Mouse (Mus musculus) cerebellum, adult 11 months (tissue): ENCODE results near the gene Atxn7l1.
A peak's percentile ranks its signal among the peaks of the same experiment; 100 is the strongest.

ENCODE experiments used
- DNase-seq: peaks from one replicate; pipeline ENCODE4 v3.0.0; 2022

The Atxn7l1 gene

DNA sequence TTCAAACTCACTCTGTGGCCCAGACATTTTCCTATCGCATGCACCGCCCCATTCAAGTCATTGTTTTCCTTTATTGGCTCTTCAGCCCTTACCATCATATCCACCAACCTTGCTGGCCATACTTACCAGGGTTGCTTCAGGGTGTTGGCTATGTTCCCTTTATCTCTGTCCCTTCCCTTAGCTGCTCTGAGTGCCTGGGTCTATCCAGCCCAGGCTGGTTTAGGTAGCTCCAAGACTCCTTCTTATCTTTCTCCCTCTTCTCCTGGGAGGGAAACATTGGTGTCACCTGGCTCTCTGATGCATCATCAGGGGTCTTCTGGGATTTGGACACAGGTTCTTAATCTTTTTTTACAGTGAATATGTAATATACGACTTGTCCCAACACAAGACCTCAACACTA, 36.6 kb downstream of the Atxn7l1 start:
- DNase-seq: no peak

DNA sequence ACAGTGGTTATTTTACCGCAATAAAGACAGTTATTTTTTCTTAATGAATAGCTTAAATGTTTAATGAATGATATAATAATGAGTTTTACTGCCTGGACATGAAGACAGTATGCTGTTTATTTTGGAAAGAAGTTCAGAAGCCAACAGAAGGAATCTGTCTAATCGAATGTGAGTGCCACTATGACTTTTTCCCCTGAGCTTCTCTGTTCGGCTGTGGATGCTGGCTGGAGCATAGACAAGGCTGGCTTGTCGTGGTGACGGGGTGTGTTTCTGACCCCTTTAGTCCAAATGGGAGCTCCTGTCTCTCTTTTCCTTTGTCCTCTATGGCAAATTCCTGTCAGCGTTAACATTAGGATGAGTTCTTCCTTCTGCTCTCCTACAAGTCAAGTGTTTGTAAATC, 37.6 kb downstream of the Atxn7l1 start:
- no peak for DNase-seq

DNA sequence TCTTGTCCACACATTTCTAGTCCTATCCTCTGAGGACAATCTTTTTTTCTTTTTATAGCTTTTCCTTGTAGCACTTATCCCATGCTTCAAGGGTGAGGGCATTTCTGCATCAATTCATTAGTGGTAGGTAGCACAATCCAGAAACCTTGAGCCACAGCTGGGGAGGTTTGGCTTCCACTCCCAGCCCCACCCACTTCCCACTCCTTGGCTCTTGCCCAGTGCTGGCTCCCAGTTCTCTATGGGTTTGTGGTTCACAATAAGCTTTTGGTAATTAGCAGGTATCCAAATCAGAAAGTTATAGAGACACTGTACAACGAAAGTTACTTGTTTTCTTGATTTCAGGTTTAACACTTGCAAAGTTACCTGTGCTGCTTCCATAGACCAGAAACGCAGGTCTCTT, 38.8 kb downstream of the Atxn7l1 start:
- DNase-seq: no peak

DNA sequence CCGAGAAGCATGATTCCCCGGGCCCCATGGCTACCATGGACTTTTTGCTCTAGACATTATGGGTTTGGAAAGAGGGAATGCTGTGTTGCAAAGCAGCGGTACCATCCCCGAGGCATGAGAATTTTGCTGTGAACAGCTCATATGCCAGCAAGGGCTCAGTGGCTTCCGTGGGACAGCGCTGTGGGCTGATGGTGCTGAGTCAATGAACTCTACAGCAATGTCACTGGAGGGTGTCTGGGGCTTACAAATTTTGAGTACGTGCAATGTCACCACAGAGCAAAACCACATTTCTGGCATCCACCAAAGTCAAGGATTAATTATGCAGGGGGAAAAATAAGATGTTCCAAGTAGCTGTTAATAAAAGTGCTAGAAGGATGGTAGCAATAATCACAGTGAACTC, 42.6 kb downstream of the Atxn7l1 start:
- no peak for DNase-seq

DNA sequence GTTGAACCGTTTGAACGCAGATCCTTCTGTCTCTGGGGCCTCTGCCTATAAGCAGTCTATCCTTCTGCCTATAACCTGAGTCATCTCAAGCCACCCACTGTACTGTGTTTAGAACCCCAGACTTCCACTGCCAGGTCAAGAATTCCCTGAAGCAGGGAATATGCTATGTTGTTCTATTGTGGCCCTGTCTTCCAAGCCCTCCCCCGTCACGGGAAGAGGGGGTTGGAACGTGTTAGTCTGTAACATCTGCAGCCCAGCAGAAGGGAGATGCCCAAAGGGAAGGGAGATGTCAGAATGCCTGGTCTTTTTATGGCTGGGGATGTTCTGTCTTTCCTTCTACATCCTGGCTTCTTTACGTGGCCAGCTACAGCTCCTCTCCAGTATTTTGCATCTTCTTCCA, 43.1 kb downstream of the Atxn7l1 start:
- DNase-seq: no peak

DNA sequence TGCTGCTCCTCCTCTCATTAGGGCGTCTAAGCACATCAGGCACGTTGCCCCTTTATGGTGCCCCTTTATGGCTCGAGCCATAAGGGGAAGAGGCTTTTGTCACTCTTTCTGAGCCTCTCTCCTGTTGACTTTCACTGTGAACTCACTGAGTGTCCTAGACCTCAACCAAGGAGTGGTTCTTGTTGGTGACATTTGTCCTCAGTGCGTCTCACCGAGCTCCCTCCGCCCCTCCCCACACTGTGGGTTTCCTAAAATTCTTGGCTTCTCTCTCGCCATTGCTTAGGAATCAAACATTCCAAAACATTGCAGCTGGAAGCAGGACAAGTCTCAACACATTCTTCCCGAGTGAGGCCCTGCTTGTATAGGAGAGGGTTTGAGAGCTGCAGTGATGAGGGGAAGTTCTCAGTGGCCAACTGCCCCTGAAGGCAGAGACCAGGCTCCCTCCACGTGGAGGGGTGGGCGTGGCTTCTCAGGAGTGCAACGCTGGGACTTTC, 46.0 kb downstream of the Atxn7l1 start:
- DNase-seq: no peak

DNA sequence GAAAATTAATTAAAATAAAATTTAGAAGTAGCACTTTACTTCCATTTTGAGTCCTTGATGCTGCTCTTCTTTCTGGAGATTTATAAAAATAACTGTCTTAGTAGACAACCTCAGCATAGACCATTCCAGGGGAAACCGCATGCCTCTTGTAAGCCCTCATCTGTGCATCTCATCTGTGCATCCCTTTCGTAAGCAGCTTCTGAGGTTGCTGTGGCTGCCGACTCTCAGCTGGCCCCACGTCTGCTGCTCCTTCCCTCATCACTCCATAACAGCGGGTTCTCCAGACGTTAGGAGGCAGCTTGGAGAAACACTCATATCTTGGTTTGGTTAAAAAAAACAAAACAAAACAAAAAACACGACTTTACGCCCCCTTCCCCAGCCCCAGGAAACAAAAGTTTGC, 47.7 kb downstream of the Atxn7l1 start:
- DNase-seq: no peak

DNA sequence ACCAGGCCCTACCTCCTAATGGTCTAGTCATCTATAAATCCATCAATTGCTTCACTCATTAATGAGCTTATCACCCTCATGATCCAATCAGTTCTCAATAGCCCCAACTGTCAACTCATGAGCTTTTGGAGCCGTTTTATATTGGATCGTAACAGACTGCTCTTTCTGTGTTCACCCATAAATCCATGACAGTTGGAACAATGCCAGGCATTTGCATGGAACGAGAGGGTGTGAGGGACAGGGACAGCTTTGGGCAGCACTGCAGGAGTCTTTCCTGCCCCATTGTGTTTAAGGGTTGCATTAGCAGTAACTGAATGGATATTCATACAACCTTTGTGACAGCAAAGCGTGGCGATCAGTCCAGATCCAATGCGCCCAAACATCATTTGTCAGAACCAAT, 49.8 kb downstream of the Atxn7l1 start:
- no peak for DNase-seq

DNA sequence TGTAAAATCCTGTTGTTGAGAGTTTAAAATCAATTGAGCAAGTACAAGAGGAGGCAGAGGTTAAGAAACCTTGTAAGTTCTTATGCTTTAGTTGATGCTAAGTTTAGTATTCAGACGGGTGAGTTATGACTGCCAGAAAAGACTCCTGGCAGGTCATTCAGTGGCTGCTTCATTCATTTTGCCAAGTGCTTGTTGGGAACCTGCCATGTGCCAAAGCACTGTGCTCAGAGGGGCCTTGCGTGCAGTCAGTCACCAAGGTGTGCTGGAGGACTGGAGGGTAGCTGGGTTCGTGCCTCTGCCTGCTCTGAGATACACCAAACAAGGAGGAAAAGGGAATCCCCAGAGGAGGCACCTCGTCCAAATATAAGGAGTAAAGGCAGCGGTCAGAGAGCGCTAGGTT, 50.3 kb downstream of the Atxn7l1 start:
- peak; percentile 32 for DNase-seq

DNA sequence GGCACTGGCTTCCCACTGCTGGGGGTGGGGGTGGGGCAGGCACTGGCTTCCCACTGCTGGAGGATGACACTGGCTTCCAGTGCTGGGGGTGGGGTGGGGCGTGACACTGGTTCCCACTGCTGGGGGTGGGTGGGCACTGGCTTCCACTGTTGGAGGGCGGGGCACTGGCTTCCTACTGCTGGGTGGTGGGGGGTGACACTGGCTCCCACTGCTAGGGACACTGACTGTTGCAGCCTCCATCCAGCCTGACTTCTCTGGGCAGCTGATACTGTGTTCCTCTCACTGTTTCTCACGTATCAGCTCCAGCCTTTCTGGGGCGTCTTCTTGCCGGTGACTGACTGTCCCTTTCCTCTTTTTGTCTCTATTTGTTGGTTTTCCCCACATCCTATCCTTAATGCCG, 53.6 kb downstream of the Atxn7l1 start:
- DNase-seq: no peak

DNA sequence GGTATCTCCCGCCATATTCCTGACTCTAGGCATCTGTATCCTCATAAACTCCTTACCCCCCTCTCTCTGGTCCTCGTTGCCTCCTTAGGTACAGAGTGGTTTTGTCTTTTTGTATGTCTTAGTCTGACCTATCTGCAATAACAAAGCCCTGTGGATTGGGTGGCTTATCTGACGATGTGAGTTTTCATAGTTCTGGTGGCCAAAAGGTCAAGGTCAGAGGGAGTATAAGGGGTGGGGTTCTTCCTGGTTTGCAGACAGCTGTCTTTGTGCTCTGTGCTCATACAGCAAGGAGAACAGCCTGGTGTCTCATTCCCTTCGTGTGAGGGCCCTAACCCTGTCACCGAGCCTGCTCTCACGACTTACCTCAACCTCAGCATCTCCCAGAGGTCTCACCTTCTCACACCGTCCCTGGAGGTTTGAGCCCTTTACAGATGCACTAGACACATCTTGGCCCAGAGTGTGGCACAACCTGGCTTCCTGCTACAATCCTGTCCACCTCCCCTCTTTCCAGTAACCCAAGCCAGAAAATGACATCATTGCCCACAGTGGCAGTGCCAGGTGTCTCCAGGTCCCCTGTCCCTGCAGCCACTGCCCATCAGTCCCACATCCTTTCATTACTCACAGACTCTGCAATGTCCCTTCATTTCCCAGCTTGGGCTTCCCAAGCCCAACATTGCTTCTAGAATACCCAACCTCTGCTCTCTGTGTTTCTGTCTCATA, 54.2 kb downstream of the Atxn7l1 start:
- no peak for DNase-seq

DNA sequence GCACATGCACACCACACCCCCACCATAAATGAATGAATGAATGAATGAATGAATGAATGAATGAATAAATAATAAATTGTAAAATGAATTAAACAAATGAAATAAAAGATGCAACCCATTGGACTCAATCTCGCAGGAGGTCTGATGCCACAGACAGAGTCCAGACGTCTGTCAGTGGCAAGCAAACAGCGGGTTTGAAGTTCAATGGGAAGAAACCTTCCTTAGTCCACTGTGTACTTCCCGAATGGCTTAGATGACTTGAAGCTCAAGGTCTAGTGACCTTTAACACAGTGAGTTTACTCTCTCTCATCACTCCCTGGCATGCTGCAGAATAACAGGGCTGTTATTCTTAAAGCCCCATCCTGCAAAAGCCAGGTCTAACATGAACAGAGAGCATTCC, 57.8 kb downstream of the Atxn7l1 start:
- DNase-seq: no peak

DNA sequence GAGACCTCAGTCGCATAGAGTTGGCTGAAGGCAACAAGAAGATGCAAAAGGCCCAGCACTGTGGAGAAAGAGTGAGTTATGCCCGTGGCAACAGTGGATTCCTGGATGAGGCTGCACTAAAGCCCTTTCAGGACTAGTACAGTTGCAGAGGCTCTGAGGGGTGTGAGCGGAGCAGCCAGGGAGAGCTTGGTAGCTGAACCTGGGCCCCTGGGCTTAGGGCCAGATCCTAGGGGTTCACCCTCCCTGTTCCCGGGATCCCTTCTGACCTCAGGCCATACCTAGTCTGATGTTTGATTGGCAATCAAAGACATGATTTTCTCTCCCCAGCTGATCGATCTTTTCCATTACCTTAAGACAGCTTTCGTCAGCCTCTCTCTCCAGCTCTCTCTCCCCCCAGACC, 58.8 kb downstream of the Atxn7l1 start:
- DNase-seq: no peak

DNA sequence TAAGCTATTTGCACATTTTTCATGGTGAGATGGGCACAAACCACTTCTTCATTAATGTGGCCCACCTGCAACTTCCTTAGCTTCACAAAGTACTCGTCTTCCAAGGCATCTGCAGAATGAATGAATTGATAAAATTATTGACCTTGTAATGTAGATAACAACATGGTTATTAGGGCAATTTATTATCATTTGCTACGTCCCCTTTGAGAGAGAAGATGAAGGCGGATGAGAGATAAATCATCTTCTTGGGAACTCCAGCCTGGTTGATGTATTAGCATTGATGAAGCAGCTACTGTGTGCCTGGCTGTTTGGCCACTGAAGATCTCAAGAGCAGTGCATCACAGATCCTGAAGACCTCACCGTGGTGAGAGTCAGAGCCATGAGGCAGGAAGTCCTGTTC, 63.4 kb downstream of the Atxn7l1 start:
- DNase-seq: no peak

DNA sequence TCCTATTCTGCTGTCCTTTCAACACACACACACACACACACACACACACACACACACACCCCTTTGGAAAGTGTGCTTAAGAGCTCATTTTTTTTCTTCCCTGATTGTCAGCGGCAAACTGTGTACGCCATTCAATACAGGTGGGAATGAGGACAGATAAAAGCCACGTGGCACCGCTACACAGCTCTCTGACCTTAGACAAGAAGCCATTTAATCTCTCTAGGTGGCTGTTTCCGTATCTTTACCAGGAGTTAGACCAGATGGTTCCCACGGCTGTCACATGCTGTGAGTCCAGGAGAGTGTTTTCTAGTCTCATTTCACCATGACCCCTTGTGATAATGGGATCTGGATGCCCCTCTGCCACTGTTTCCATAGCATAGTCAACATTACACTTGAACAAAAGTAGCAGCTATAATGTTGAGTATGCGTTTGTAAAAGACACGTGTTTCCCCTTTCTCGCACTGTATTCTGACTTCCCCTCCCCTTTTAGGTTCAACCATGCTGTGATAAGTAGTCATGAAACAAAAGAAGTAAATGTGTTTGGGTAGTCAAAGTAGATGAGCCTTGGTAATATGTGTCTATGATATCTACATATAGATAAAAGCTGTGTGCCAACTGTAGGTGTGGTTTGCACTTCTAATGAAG, 70.8 kb downstream of the Atxn7l1 start:
- no peak for DNase-seq

DNA sequence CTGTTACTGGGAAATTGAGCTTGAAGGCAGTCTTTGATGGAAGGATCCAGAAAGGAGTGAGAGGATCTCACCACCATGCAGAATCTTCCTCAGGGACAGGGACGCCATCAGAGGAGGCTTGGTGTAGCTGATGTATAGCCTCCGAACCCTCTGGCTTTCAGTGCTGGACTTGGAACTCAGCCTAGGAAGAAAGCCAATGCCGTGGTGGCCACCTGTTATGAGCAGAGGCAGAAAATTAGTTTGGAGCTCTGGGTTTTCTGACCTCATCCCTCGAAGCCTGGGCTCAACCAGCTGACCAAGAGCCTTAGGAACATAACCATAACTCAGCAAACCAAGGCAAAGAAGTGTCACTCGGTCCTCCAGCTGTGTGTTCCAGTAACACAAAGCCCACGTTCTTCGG, 71.9 kb downstream of the Atxn7l1 start:
- peak; percentile 64 for DNase-seq

DNA sequence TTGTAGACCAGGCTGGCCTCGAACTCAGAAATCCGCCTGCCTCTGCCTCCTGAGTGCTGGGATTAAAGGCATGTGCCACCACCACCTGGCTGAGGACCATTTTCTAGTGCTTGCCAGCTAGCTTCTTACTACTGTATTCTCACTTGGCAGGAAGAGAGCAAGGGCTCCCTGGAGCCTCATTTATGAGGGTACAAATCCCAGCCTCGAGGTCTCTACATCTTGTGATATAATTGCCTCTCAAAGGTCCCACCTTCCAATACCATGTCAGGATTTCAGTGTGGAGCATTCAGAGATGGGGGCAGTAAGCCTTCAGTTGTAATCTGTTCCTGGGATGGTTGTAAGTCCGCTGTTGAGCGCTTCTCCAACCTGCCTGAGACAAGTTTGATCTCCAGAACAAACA, 72.6 kb downstream of the Atxn7l1 start:
- DNase-seq: no peak

DNA sequence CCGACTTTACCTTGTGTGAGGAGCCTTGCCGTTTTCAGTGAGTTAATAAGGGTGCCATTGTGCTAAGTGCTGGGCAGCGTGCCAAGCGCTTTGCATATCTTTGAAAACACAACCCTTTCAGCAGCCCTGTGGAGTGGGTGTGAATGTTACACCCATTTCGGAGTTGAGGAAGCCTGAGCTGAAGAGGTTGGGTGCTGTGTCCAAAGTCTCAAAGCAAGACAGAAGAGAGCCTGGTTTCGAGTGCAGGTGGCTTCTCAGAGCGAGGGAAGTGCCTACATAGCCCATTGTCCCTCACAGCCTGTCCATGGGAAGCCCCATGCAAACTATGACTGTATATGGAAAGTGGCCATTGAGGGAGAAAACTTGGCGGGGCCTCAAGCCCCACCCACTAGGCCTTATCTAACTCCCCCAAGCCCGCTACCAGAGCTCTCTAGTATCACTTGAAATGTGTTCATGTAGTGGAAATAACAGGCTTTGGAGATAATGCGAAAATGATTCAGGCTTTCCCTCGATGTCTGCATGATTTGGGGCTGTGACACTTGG, 73.1 kb downstream of the Atxn7l1 start:
- no peak for DNase-seq

DNA sequence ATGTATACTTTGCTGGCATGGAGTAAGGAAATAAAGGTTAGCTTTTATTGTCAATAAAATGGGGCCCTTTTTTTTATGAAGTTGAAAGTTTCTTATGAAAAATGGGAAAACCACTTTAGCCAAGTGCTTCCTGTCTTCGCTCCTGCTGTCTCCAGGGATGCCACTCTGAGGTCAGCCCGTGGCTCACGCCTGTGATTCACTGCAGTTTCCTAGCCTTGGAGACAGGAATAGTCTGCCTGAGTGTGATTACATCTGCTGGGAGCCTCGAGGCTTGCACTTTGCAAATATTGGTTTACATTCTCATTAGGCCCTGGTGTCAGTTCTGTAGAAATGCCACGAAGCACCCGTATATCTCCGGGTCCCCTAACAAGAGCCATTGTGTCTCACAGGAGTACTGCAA, 74.7 kb downstream of the Atxn7l1 start:
- DNase-seq: no peak

DNA sequence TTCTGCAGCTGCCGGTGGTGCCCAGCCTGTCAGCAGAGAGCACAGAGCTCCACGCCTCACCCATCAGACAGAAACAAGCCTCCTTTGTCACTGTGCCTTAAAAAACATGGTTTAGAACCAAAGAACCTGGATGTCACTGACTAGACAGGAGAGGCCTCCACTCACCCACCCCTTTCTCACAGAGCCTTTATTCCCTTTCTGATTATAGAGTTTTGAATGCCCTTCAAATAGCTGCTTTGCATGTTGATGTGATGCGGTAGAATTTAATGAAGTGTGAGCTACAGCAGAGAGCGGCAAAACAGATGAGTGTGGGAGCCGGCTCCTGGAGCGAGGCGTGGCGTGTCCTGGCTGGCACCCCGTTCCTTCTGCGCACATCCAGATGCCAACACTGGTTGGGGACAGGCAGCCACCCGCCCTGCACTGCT, 77.6 kb downstream of the Atxn7l1 start:
- no peak for DNase-seq

DNA sequence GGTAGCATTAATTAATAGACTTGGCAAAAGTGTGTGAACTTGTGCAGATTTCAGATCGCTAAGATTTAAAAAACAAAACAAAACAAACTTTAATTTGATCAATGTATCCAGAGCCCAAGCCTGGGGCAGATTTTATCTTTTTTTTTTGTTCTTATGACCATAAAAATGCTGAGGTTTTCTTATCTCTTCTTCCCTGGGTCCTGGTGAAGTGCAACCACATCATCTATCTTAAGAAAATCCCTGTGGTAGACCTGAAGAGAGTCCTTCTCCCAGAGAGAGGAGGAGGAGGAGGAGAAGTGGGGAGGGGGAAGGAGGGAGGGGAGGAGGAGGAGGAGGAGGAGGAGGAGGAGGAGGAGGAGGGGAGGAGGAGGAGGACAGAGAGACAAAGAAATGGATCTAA, 78.5 kb downstream of the Atxn7l1 start:
- no peak for DNase-seq

DNA sequence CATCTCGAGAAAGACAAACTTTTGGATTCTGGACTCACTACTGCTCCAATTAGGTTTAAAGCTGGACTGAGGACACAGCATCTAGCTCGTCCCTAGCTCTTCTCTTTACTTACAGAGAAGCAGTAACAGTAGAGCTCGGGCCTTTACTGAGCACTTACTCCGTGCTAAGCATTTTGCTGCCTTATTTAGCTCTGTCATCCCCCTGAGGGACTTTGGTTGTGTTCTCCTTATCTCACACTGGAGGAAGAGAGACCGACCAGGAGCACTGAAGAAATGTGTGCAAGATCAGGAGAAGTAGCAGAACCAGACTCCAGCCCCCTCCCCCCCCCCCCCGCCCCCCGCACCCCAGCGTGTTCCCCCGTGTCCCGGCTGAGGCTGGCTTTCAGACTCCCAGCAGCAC, 79.1 kb downstream of the Atxn7l1 start:
- no peak for DNase-seq

DNA sequence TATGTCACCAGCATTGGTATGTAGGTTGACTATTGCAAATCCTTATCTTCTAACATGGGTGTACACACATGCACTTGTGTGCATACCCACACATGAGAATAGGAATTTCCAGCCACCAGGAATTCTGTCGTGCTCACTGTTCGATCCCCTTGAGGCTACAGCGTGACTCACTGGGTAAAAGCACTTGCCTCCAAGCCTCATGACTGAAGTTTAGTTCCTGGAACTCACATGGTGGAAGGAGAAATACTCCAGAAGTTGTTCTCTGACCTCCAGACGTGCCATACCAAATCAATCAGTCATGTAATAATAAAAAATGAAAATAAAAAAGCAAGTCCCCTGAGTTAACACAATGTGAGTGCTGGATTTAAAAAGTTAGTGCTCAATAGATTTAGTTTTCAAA, 87.8 kb downstream of the Atxn7l1 start:
- DNase-seq: no peak

DNA sequence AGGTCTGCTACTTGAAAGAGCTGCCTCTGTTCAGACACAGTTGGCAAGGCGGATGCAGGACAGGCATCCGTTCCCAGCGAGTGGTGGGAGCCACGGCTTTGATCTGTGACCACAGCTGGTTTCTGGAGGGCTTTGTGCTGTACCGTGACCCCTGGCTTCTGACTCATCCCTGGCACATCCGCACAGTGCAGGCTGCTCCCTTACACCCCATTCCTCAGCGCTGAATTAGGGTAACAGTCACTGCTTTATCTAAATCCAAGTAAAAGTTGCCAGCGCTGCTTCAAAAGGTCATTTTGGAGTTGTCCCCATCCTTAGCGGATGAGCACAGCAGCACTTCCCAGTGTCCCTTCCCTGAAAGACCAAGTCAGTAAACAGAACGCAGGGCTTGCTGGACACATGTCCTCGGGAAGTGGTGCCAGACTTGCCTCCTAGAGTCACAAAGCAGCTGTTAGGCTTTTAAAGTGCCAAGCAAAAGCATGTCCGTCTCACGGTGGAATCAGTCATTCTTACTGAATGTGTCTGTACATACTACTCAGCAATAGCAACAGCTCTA, 88.4 kb downstream of the Atxn7l1 start:
- DNase-seq: no peak
